Mouse (Mus musculus): ENCODE measurements around the gene Trak2.

GRCm38 (mm10) chr1:58982276-58982675, 9.0 kb upstream of the Trak2 start:
- no peak for TF ChIP-seq CTCF (IDR thresholded peaks at IDR 0.05; ENCODE audit: low read depth)
- TF ChIP-seq EP300 (IDR thresholded peaks at IDR 0.05; ENCODE audit: low read depth): no peak

Data from liver, postnatal 0 days (tissue).